8 mouse cellular contexts compared by ENCODE assay signal in genomic region chr12:16591453-16592200, GRCm38 (mm10). TPM values are rescaled to one million over a fixed set of nuclear protein-coding genes. Genes with fewer than 3 reads are reported as not detected.
DNase-seq lines count a peak whose midpoint lies in the region; ATAC-seq and TF ChIP-seq lines count a peak whose summit lies in the region.

No protein-coding gene starts in this region.

- 8% methylated on average over 15 of the region's 15 CpGs for WGBS in embryonic facial prominence, embryonic 13.5 days
- 11% methylated on average over 15 of the region's 15 CpGs for WGBS in heart, embryonic 11.5 days (ENCODE audit: insufficient replicate concordance)
- WGBS in kidney, embryonic 15.5 days = 7% methylated on average over 15 of the region's 15 CpGs
- 33% methylated on average over 15 of the region's 15 CpGs for WGBS in liver, adult 2 months

- peaks cover 26% of the 10 kb centered on the region; the same call in 1 of the 2 replicates for H3K79me2 ChIP-seq in liver, adult 2 months (ENCODE audit: control insufficient read depth, insufficient read depth, low read length)

- peak; percentile 92 for DNase-seq in 416B (ENCODE audit: low read depth)
- DNase-seq in adrenal gland, postnatal 36 days = peak; percentile 91 to 95
- peak; percentile 94 for DNase-seq in liver, adult 2 months (ENCODE audit: extremely low read depth, low read depth, low spot score)
- DNase-seq in spleen, postnatal 36 days (ENCODE audit: low spot score in 2 of 2) = peak; percentile 75 to 81

- TF ChIP-seq CTCF in liver, adult 2 months (IDR thresholded peaks at IDR 0.05; ENCODE audit: low read depth, low read length) = 0 out of 2 replicates have a peak, but pooled peaks have one; percentile 0

- no peaks in the 10 kb centered on the region for H3K27me3 ChIP-seq in embryonic facial prominence, embryonic 13.5 days
- no peaks in the 10 kb centered on the region for H3K27me3 ChIP-seq in heart, embryonic 11.5 days (ENCODE audit: control insufficient read depth, insufficient read depth, low read length)
- no peaks in the 10 kb centered on the region for H3K27me3 ChIP-seq in kidney, embryonic 15.5 days
- no peaks in the 10 kb centered on the region for H3K27me3 ChIP-seq in liver, adult 2 months (ENCODE audit: control insufficient read depth, insufficient read depth, low read length)

- no peak for TF ChIP-seq POLR2A in liver, adult 2 months (IDR thresholded peaks at IDR 0.05; ENCODE audit: extremely low read depth, insufficient read depth, low read length)

- ATAC-seq in embryonic facial prominence, embryonic 13.5 days (ENCODE audit: insufficient number of reproducible peaks, insufficient read depth, low FRiP score, low TSS enrichment, low read depth) = peak; percentile 84
- ATAC-seq in heart, embryonic 11.5 days (replicated peaks; ENCODE audit: insufficient number of reproducible peaks, low FRiP score, low TSS enrichment) = peak; percentile 76; the same call in 1 of the 2 replicates
- peak; percentile 90 for ATAC-seq in kidney, embryonic 15.5 days (replicated peaks; ENCODE audit: low FRiP score)
- ATAC-seq in monocyte, adult 5-6 weeks (replicated peaks; ENCODE audit: insufficient number of reproducible peaks, low FRiP score, low TSS enrichment, poor library complexity, severe bottlenecking) = peak; percentile 75

- H3K9me3 ChIP-seq in embryonic facial prominence, embryonic 13.5 days = no peaks in the 10 kb centered on the region
- H3K9me3 ChIP-seq in heart, embryonic 11.5 days (replicated peaks; ENCODE audit: control insufficient read depth, low read length) = no peaks in the 10 kb centered on the region
- H3K9me3 ChIP-seq in kidney, embryonic 15.5 days (replicated peaks) = no peaks in the 10 kb centered on the region

- peak overlapping the region; percentile 65 for H3K9ac ChIP-seq in embryonic facial prominence, embryonic 13.5 days
- peak overlapping the region; percentile 23; the same call in 1 of the 2 replicates for H3K9ac ChIP-seq in heart, embryonic 11.5 days (ENCODE audit: low read depth, low read length)
- H3K9ac ChIP-seq in kidney, embryonic 15.5 days = 0 out of 2 replicates have a peak overlapping the region, but pooled peaks have one; percentile 29
- H3K9ac ChIP-seq in liver, adult 2 months (ENCODE audit: low read depth, low read length) = peak overlapping the region; percentile 48

- peak overlapping the region; percentile 57 for H3K27ac ChIP-seq in embryonic facial prominence, embryonic 13.5 days
- peak overlapping the region; percentile 32; the same call in 1 of the 2 replicates for H3K27ac ChIP-seq in heart, embryonic 11.5 days (ENCODE audit: low read depth, low read length)
- H3K27ac ChIP-seq in kidney, embryonic 15.5 days = peak overlapping the region; percentile 76
- H3K27ac ChIP-seq in liver, adult 2 months (replicated peaks; ENCODE audit: insufficient read depth, low read depth, low read length) = peak overlapping the region; percentile 91

- H3K4me3 ChIP-seq in embryonic facial prominence, embryonic 13.5 days = peak overlapping the region; percentile 45
- H3K4me3 ChIP-seq in heart, embryonic 11.5 days (ENCODE audit: low read depth, low read length) = peak overlapping the region; percentile 38
- peak overlapping the region; percentile 42 for H3K4me3 ChIP-seq in kidney, embryonic 15.5 days (replicated peaks)
- peak overlapping the region; percentile 26; the same call in 1 of the 2 replicates for H3K4me3 ChIP-seq in liver, adult 2 months (ENCODE audit: insufficient read depth, low read depth, low read length)

- H3K4me2 ChIP-seq in embryonic facial prominence, embryonic 13.5 days = peak overlapping the region; percentile 69
- H3K4me2 ChIP-seq in heart, embryonic 11.5 days = peak overlapping the region; percentile 69
- peak overlapping the region; percentile 67 for H3K4me2 ChIP-seq in kidney, embryonic 15.5 days

- H3K36me3 ChIP-seq in embryonic facial prominence, embryonic 13.5 days = no peaks in the 10 kb centered on the region
- H3K36me3 ChIP-seq in heart, embryonic 11.5 days (ENCODE audit: control insufficient read depth, insufficient read depth, low read length) = no peaks in the 10 kb centered on the region
- H3K36me3 ChIP-seq in kidney, embryonic 15.5 days = no peaks in the 10 kb centered on the region
- peaks cover 5% of the 10 kb centered on the region; the same call in 1 of the 2 replicates for H3K36me3 ChIP-seq in liver, adult 2 months (ENCODE audit: control insufficient read depth, insufficient read depth, low read length)

- peaks cover 41% of the 10 kb centered on the region for H3K4me1 ChIP-seq in embryonic facial prominence, embryonic 13.5 days
- H3K4me1 ChIP-seq in heart, embryonic 11.5 days (ENCODE audit: control insufficient read depth, insufficient read depth, low read length) = peaks cover 28% of the 10 kb centered on the region
- peaks cover 48% of the 10 kb centered on the region for H3K4me1 ChIP-seq in kidney, embryonic 15.5 days
- H3K4me1 ChIP-seq in liver, adult 2 months (ENCODE audit: control insufficient read depth, insufficient read depth, low read length) = peaks cover 8% of the 10 kb centered on the region

RNA-seq across cellular contexts. Expression of gene Lpin1, which starts 19.1 kb away (rescaled TPM):
- 100 to 1,000 TPM in 1 of 2 experiments, 10 to 100 TPM in 1; 71.8 to 110 TPM for total RNA-seq in adrenal gland, postnatal 36 days (2021)
- 5.9 and 7.7 TPM in 2 replicates for polyA plus RNA-seq in embryonic facial prominence, embryonic 13.5 days (2015; fragmentation: Nextera tagmentation; extraction: Ambion mirVana)
- 3.8 and 5.7 TPM in 2 replicates for polyA plus RNA-seq in heart, embryonic 11.5 days (2014; fragmentation: Nextera tagmentation; extraction: Ambion mirVana)
- polyA plus RNA-seq in kidney, embryonic 15.5 days (2015; fragmentation: Nextera tagmentation; extraction: Ambion mirVana) = 5.5 and 6.8 TPM in 2 replicates
- 85.8 and 118 TPM in 2 replicates for total RNA-seq in liver, adult 2 months (2014; rRNA removed)
- 11.9 and 19.8 TPM in 2 replicates for polyA plus RNA-seq in liver, adult 2 months (2012; rRNA removed)
- 32.5 to 104 TPM (median 38.1 TPM) in 3 replicates for total RNA-seq in monocyte, adult 5-6 weeks (2017)

Comparison
In these comparisons a context has a peak if more than half of its experiments do, and no peak if none do; other contexts are left out.
1. Peak in every context shown above with its lines: DNase-seq, ATAC-seq, H3K4me3 ChIP-seq and H3K27ac ChIP-seq.
2. H3K27ac ChIP-seq: peak in every context shown above with its lines; median percentile 91 in liver, adult 2 months; 76 in kidney, embryonic 15.5 days; 57 in embryonic facial prominence, embryonic 13.5 days; 32 in heart, embryonic 11.5 days.